Mouse (Mus musculus): ENCODE measurements around the gene Rnf217.

Gene Rnf217

DNA sequence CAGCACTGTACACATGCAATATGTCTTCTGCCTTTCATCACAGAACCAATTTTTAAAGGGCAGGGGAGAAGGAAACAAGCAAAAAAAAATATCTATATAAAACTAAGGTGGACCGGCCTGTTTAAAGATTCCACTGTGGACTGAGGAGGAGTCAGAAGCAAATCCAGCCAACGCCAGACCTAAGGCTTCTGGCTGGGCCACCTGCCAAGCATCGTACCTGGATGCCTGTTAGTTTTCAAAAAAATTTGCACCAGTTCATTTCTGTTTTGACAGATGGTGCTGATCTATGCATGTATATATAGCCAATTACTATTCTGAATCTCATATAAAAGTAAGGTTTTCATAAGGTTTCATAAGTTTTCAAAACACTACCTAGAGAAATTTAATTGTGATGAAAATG, 113.2 kb downstream of the Rnf217 start:
- DNase-seq (ENCODE audit: inconsistent ontology term): no peak

DNA sequence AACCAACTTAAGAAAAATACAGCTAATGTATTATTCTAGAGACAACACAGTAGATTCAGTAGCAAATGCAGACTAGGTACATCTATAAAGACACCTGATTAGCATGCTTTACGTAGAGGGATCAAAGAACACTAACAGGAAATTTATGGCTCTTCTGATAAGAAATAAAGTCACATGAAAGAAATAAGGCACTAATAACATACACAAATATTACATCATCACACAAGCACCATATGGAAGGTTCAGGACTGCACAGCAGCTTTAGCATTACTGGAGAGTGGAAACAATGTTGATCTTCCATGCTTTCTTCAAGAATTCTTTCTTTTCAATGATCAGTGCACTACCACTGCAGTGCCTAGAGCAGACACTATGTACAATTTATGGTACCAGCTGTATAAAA, 114.7 kb downstream of the Rnf217 start:
- DNase-seq (ENCODE audit: inconsistent ontology term): no peak

GRCm38 (mm10) chr10:31467043-31467898, 141.7 kb downstream of the Rnf217 start:
- peak; percentile 25 for DNase-seq (ENCODE audit: inconsistent ontology term)

GRCm38 (mm10) chr10:31465840-31466541, 143.0 kb downstream of the Rnf217 start:
- peak; percentile 31 for DNase-seq (ENCODE audit: inconsistent ontology term)

DNA sequence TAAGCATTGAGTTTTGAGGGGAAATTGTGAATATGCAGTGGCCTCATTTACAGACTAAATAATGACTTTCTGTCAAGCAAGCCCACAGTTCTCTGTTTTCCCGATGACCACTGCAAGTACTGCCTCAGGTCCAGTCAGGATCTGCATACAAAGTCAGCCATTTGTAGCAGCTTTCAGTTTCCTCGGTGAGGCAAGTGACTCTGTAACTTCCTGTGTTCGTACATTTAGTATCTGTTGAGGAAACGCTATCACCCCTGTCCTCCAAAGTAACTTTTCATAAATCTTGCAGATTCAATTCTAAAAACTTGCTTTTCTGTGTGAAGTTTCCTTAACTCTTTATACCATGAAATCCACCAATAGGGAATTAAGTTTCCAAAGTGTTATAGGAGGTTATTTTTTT, 143.6 kb downstream of the Rnf217 start:
- no peak for DNase-seq (ENCODE audit: inconsistent ontology term)

DNA sequence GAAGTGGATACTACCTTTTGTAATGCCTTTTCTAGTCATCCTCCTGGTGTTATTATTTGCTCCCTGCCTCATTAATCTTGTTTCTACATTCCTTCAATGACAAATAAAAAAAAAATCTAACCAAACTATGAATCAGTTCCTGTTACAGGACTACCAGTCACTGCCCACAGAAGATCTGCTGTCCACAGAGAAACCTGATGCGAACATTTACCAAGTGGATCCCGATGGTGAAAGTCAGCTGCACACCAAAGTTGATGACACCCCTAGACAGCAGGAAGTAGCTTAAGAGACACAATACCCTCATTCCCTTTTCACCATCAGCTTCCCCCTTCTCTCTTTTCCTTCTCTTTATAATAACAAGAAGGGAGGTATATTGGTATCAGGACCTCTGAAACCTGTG, 145.9 kb downstream of the Rnf217 start:
- no peak for DNase-seq (ENCODE audit: inconsistent ontology term)

GRCm38 (mm10) chr10:31456806-31457205, 152.2 kb downstream of the Rnf217 start:
- no peak for DNase-seq (ENCODE audit: inconsistent ontology term)

DNA sequence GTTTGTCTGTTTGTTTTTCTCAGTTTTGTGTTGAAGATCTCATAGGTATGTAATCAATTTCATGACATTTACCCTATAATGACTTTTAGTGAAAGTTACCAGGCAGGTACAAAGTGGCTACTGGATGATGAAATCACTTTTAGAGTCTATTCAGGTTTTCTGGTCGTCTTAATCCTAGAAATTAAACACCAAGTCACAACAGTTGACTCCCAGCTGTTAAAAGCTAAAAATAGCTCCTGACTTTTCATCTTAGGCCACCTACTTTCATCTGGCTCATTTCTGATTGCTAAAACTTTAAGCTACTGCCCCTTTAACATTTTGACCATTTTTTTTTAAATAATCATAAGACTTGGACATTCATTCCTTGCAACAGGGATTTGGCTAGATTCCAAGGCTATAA, 161.9 kb downstream of the Rnf217 start:
- no peak for DNase-seq (ENCODE audit: inconsistent ontology term)

DNA sequence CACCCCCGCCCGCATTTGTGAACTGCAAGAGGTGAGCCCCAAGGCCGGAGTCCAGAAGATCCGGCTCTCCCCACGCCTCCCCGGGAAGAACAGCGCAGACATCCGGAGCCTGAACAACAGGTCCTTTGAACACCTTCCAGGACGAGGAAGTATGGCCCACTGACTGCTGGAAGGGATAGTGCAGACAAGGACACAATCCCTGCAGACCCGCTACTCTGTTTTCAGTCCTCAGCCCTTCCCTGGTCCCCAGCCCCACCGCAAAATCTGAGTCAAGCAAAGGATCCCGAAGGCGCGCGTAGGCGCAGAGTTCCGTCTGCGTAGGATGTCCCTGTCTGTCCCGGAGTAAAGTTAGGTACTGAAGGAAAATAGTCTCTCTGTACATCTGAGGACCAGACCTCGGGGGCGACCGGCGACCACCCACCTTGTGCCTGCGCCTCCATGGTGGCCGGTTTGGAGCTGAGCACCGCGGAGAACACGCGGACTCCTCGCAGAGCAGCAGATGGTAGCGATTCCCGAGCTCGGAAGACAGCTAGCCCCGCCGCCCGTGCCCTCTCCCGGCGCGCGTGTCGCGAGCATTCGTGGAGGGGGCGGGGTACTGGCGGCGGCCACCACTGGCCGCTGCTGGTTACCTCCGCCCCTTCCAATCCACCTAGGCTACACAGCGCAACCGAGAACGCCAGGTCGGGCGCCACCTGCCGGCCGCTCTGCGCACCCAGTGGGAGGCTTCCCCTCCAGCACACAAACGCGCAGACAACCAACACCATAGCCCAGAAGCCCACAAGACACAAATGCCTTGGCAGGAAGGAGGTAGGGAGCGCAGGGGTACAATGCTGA, 163.5 kb downstream of the Rnf217 start, which contains the start of gene Tpd52l1:
Tpd52l1 (minus strand) TSS at position 668 of the 834 bp plus-strand sequence.
- peak; percentile 92 for DNase-seq (ENCODE audit: inconsistent ontology term)

- DNase-seq (ENCODE audit: inconsistent ontology term): no peak
Measured at GRCm38 (mm10) chr10:31444206-31444605, 164.8 kb downstream of the Rnf217 start.

Data from Muller cell, postnatal 12 days (primary cell).